Mouse (Mus musculus) heart, embryonic 16.5 days (tissue): Measurements from ENCODE around the gene Crebl2. TPM values are rescaled to one million over a fixed set of nuclear protein-coding genes. Genes with fewer than 3 reads are reported as not detected.

ENCODE experiments used
- ATAC-seq: fragments of 200-750 bp; cut with Nextera tagmentation; replicated peaks from 2 replicates; pipeline ENCODE4 v1.8.0; 2017; ENCODE audit warnings: moderate number of reproducible peaks; ENCODE audit not compliant: insufficient read depth, low FRiP score; ENCODE audit errors: extremely low read depth
- H3K27ac ChIP-seq: fragments of 300-500 bp; sonication (generic); 2 replicates; pipeline ENCODE4 v1.5.1; 2014; ENCODE audit warnings: mild to moderate bottlenecking, low read length, control low read depth, moderate library complexity
- H3K27me3 ChIP-seq: fragments of 300-500 bp; sonication (generic); 2 replicates; pipeline ENCODE4 v1.6.1; 2014; ENCODE audit warnings: low read length, mixed read lengths; ENCODE audit not compliant: control insufficient read depth, insufficient read depth
- H3K36me3 ChIP-seq: fragments of 300-500 bp; sonication (generic); 2 replicates; pipeline ENCODE4 v1.6.1; 2014; ENCODE audit not compliant: control insufficient read depth, insufficient read depth
- H3K4me1 ChIP-seq: fragments of 300-500 bp; sonication (generic); 2 replicates; pipeline ENCODE4 v1.6.1; 2014; ENCODE audit warnings: low read length, mixed read lengths; ENCODE audit not compliant: control insufficient read depth, insufficient read depth
- H3K4me2 ChIP-seq: fragments of 300-500 bp; sonication (generic); 2 replicates; pipeline ENCODE4 v1.6.1; 2014; ENCODE audit warnings: low read depth, mild to moderate bottlenecking, control low read depth, low read length
- H3K4me3 ChIP-seq: fragments of 300-500 bp; sonication (generic); 2 replicates; pipeline ENCODE4 v1.5.1; 2014; ENCODE audit warnings: mild to moderate bottlenecking, control low read depth, low read length
- H3K9ac ChIP-seq: fragments of 300-500 bp; sonication (generic); 2 replicates; pipeline ENCODE4 v1.6.1; 2014; ENCODE audit warnings: low read length, control low read depth
- H3K9me3 ChIP-seq: fragments of 300-500 bp; sonication (generic); replicated peaks from 2 replicates; pipeline ENCODE4 v1.6.1; 2016; ENCODE audit warnings: low read length; ENCODE audit not compliant: control insufficient read depth
- WGBS: fragments of 180-500 bp; shearing (Covaris S2); extraction: QIAGEN DNeasy Blood & Tissue Kit; methylation state at CpG from one replicate; pipeline ENCODE4 v1.1.7; 2014; 5-methylcytosine and 5-hydroxymethylcytosine counted together
- polyA plus RNA-seq: library from polyadenylated mRNA; unstranded; fragments of >200 nt; fragmentation: Nextera tagmentation; extraction: Ambion mirVana; gene quantifications from 2 replicates; pipeline ENCODE4 v1.2.1, GENCODE M21; 2015

Crebl2 gene
- polyA plus RNA-seq, 1 experiment from 2014 or later, result 2.6 TPM

GRCm38 (mm10) chr6:134845726-134846125, 15.8 kb downstream of the Crebl2 start:
- Histone ChIP-seq H3K4me3 (no peak overlapping the region), H3K4me1 (no peaks in the 10 kb centered on the region), H3K9me3 (no peaks in the 10 kb centered on the region; the same call in 1 of the 2 replicates), H3K27ac (no peak overlapping the region), H3K36me3 (0 out of 2 replicates have a peak, but pooled peaks cover 3% of the 10 kb centered on the region), H3K9ac (no peak overlapping the region), H3K4me2 (no peak overlapping the region), H3K27me3 (no peaks in the 10 kb centered on the region)
- no peak for ATAC-seq
- 72% methylated on average over 4 of the region's 4 CpGs for WGBS

- Histone ChIP-seq H3K27ac (no peak overlapping the region), H3K4me3 (no peak overlapping the region), H3K4me1 (no peaks in the 10 kb centered on the region), H3K9me3 (no peaks in the 10 kb centered on the region; the same call in 1 of the 2 replicates), H3K27me3 (no peaks in the 10 kb centered on the region), H3K9ac (no peak overlapping the region), H3K36me3 (0 out of 2 replicates have a peak, but pooled peaks cover 3% of the 10 kb centered on the region), H3K4me2 (no peak overlapping the region)
- WGBS, result 84% methylated on average over 6 of the region's 6 CpGs
- ATAC-seq, result no peak
Observed at GRCm38 (mm10) chr6:134846308-134846707, 16.4 kb downstream of the Crebl2 start.

- WGBS, result 86% methylated on average over 4 of the region's 4 CpGs
- no peaks in the 10 kb centered on the region for H3K4me1 ChIP-seq
- no peaks in the 10 kb centered on the region; the same call in 1 of the 2 replicates for H3K9me3 ChIP-seq
- H3K36me3 ChIP-seq, result 0 out of 2 replicates have a peak, but pooled peaks cover 3% of the 10 kb centered on the region
- H3K9ac ChIP-seq, result no peak overlapping the region
- H3K4me2 ChIP-seq, result no peak overlapping the region
- no peak overlapping the region for H3K4me3 ChIP-seq
- no peak for ATAC-seq
- H3K27ac ChIP-seq, result no peak overlapping the region
- no peaks in the 10 kb centered on the region for H3K27me3 ChIP-seq
Observed at GRCm38 (mm10) chr6:134847550-134847949, 17.6 kb downstream of the Crebl2 start.

- Histone ChIP-seq H3K4me3 (no peak overlapping the region), H3K4me2 (no peak overlapping the region), H3K27ac (no peak overlapping the region), H3K36me3 (0 out of 2 replicates have a peak, but pooled peaks cover 3% of the 10 kb centered on the region), H3K9ac (no peak overlapping the region), H3K4me1 (no peaks in the 10 kb centered on the region), H3K9me3 (no peaks in the 10 kb centered on the region; the same call in 1 of the 2 replicates), H3K27me3 (no peaks in the 10 kb centered on the region)
- WGBS, result 89% methylated on average over 5 of the region's 5 CpGs
- ATAC-seq, result no peak
Observed at GRCm38 (mm10) chr6:134848197-134848890, 18.4 kb downstream of the Crebl2 start.

- Histone ChIP-seq H3K4me3 (no peak overlapping the region), H3K27ac (no peak overlapping the region), H3K4me2 (no peak overlapping the region), H3K4me1 (no peaks in the 10 kb centered on the region), H3K9ac (no peak overlapping the region), H3K9me3 (no peaks in the 10 kb centered on the region; the same call in 1 of the 2 replicates), H3K27me3 (no peaks in the 10 kb centered on the region), H3K36me3 (0 out of 2 replicates have a peak, but pooled peaks cover 3% of the 10 kb centered on the region)
- no peak for ATAC-seq
- WGBS, result 78% methylated on average over 2 of the region's 2 CpGs
Observed at GRCm38 (mm10) chr6:134849461-134849860, 19.5 kb downstream of the Crebl2 start.

- WGBS, result 58% methylated on average over 3 of the region's 3 CpGs
- Histone ChIP-seq H3K4me2 (no peak overlapping the region), H3K9me3 (no peaks in the 10 kb centered on the region), H3K4me1 (no peaks in the 10 kb centered on the region), H3K9ac (no peak overlapping the region), H3K27me3 (no peaks in the 10 kb centered on the region), H3K36me3 (no peaks in the 10 kb centered on the region), H3K4me3 (no peak overlapping the region), H3K27ac (no peak overlapping the region)
- no peak for ATAC-seq
Observed at GRCm38 (mm10) chr6:134849985-134850384, 20.0 kb downstream of the Crebl2 start.

- ATAC-seq, result no peak
Observed at GRCm38 (mm10) chr6:134854782-134855181, 24.8 kb downstream of the Crebl2 start.

GRCm38 (mm10) chr6:134855926-134856325, 26.0 kb downstream of the Crebl2 start:
- Histone ChIP-seq H3K9me3 (no peaks in the 10 kb centered on the region), H3K27ac (no peak overlapping the region), H3K27me3 (no peaks in the 10 kb centered on the region), H3K36me3 (no peaks in the 10 kb centered on the region), H3K9ac (no peak overlapping the region), H3K4me3 (no peak overlapping the region), H3K4me1 (no peaks in the 10 kb centered on the region), H3K4me2 (no peak overlapping the region)
- WGBS, result 85% methylated on average over 16 of the region's 16 CpGs
- ATAC-seq, result no peak

More at GRCm38 (mm10) chr6:134854782-134855181, 24.8 kb downstream of the Crebl2 start:
- Histone ChIP-seq H3K36me3 (no peaks in the 10 kb centered on the region), H3K9me3 (no peaks in the 10 kb centered on the region), H3K4me2 (no peak overlapping the region), H3K9ac (no peak overlapping the region), H3K4me3 (no peak overlapping the region), H3K27me3 (no peaks in the 10 kb centered on the region), H3K4me1 (no peaks in the 10 kb centered on the region), H3K27ac (no peak overlapping the region)
- WGBS, result 82% methylated on average over 5 of the region's 5 CpGs

- 90% methylated on average over 6 of the region's 6 CpGs for WGBS
- Histone ChIP-seq H3K9me3 (no peaks in the 10 kb centered on the region), H3K27me3 (no peaks in the 10 kb centered on the region)
Observed at GRCm38 (mm10) chr6:134859021-134859420, 29.1 kb downstream of the Crebl2 start.

More at GRCm38 (mm10) chr6:134859021-134859420, 29.1 kb downstream of the Crebl2 start:
- H3K9ac ChIP-seq, result no peak overlapping the region
- no peak for ATAC-seq
- H3K4me2 ChIP-seq, result no peak overlapping the region
- no peaks in the 10 kb centered on the region for H3K36me3 ChIP-seq
- no peak overlapping the region for H3K4me3 ChIP-seq
- no peak overlapping the region for H3K27ac ChIP-seq
- peaks cover 5% of the 10 kb centered on the region; the same call in 1 of the 2 replicates for H3K4me1 ChIP-seq
